Mouse (Mus musculus) hindbrain, postnatal 0 days (tissue): ENCODE measurements around the gene Adamtsl1. TPM values are rescaled to one million over a fixed set of nuclear protein-coding genes. Genes with fewer than 3 reads are reported as not detected.

Experiments
- ATAC-seq: fragments of 200-750 bp; cut with Nextera tagmentation; 2 replicates; pipeline ENCODE4 v1.8.0; 2017; ENCODE audit warnings: mild to moderate bottlenecking, moderate TSS enrichment, moderate library complexity
- DNase-seq: peaks from one replicate; pipeline ENCODE4 v3.0.0-alpha.2; 2015; ENCODE audit warnings: low spot score
- H3K27ac ChIP-seq: fragments of 300-500 bp; sonication (generic); 2 replicates; pipeline ENCODE4 v1.5.1; 2014; ENCODE audit warnings: mild to moderate bottlenecking
- H3K27me3 ChIP-seq: fragments of 300-500 bp; sonication (generic); 2 replicates; pipeline ENCODE4 v1.6.1; 2014; ENCODE audit warnings: low read length, mixed read lengths; ENCODE audit not compliant: insufficient read depth
- H3K36me3 ChIP-seq: fragments of 300-500 bp; sonication (generic); 2 replicates; pipeline ENCODE4 v1.6.1; 2014; ENCODE audit warnings: low read length, mixed read lengths; ENCODE audit not compliant: insufficient read depth
- H3K4me1 ChIP-seq: fragments of 300-500 bp; sonication (generic); 2 replicates; pipeline ENCODE4 v1.6.1; 2014; ENCODE audit warnings: antibody characterized with exemption, low read length, mixed read lengths; ENCODE audit not compliant: insufficient read depth
- H3K4me2 ChIP-seq: fragments of 300-500 bp; sonication (generic); 2 replicates; pipeline ENCODE4 v1.6.1; 2014; ENCODE audit warnings: low read depth, mild to moderate bottlenecking, low read length, moderate library complexity, mixed read lengths
- H3K4me3 ChIP-seq: fragments of 300-500 bp; sonication (generic); 2 replicates; pipeline ENCODE4 v1.5.1; 2014; ENCODE audit warnings: low read length
- H3K9ac ChIP-seq: fragments of 300-500 bp; sonication (generic); replicated peaks from 2 replicates; pipeline ENCODE4 v1.6.1; 2014; ENCODE audit warnings: mild to moderate bottlenecking, low read length, moderate library complexity, mixed read lengths
- H3K9me3 ChIP-seq: fragments of 300-500 bp; sonication (generic); 2 replicates; pipeline ENCODE4 v1.6.1; 2016; ENCODE audit warnings: low read length, mixed read lengths
- CTCF ChIP-seq: IDR thresholded peaks from 2 replicates; pipeline ENCODE4 v1.5.1; 2016; ENCODE audit warnings: antibody characterized with exemption, control low read depth, low read depth
- WGBS: fragments of 180-500 bp; shearing (Covaris S2); extraction: QIAGEN DNeasy Blood & Tissue Kit; methylation state at CpG from one replicate; pipeline ENCODE4 v1.1.7; 2014; 5-methylcytosine and 5-hydroxymethylcytosine counted together
- polyA plus RNA-seq: library from polyadenylated mRNA; unstranded; fragments of >200 nt; fragmentation: Nextera tagmentation; extraction: Ambion mirVana; gene quantifications from 2 replicates; pipeline ENCODE4 v1.2.1, GENCODE M21; 2015
- total RNA-seq: library from RNA; depleted of rRNA; stranded (reverse); fragments of >200 nt; gene quantifications from 2 replicates; pipeline ENCODE4 v1.2.3, GENCODE M21; 2014

The Adamtsl1 gene
- total and polyA plus RNA-seq, 2 experiments from 2014 or later: 8.0 to 13.4 TPM

DNA sequence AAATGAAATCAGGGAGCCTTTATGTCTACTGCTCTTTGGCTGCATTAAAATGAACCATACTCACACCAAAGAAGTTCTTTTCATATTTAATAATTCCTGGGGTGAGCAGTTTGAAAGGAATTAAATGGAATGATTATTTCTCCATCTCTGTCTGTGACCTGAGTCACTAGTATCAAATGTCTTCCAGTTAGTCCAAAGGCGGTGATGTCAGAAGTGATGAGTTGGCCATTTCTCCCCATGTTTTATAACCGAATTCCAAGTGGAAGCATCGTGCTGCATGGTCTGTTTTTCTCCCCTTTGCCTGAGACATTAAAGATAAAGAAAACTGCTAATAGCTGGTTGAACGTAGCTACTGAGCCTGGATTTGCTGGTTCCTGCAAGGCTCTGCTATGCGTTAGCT is 657.5 kb downstream of the Adamtsl1 start:
- no peak for TF ChIP-seq CTCF
- no peak for ATAC-seq
- 77% methylated on average over 5 of the region's 5 CpGs for WGBS
- Histone ChIP-seq H3K4me3 (no peak overlapping the region), H3K9ac (no peak overlapping the region), H3K27ac (no peak overlapping the region), H3K9me3 (no peaks in the 10 kb centered on the region), H3K4me1 (no peaks in the 10 kb centered on the region), H3K4me2 (no peak overlapping the region), H3K36me3 (no peaks in the 10 kb centered on the region), H3K27me3 (no peaks in the 10 kb centered on the region)
- DNase-seq: no peak

DNA sequence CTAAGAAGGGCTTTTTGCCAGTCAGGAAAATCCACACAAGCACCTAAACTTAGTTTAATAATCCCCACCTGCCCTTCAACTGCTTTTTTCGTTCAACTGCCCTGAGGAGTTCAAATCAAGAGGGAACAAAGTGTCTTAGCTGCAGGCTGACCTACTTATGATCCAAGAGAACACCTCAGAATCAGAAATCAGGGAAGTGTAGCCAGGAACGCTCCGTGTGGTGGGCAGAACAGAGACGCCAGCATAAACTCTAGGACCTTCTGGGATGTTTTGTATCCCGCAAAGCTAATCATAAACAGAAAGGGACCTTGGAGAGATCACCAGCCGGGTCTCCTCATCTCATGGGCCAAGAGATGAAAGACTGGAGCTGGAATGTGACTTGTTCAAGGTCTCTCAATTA is 663.5 kb downstream of the Adamtsl1 start:
- TF ChIP-seq CTCF: no peak
- Histone ChIP-seq H3K36me3 (no peaks in the 10 kb centered on the region), H3K4me2 (no peak overlapping the region), H3K9me3 (no peaks in the 10 kb centered on the region), H3K4me3 (no peak overlapping the region), H3K27ac (no peak overlapping the region), H3K9ac (no peak overlapping the region), H3K27me3 (no peaks in the 10 kb centered on the region), H3K4me1 (no peaks in the 10 kb centered on the region)
- 87% methylated on average over 6 of the region's 6 CpGs for WGBS
- ATAC-seq (no peak), DNase-seq (no peak)

DNA sequence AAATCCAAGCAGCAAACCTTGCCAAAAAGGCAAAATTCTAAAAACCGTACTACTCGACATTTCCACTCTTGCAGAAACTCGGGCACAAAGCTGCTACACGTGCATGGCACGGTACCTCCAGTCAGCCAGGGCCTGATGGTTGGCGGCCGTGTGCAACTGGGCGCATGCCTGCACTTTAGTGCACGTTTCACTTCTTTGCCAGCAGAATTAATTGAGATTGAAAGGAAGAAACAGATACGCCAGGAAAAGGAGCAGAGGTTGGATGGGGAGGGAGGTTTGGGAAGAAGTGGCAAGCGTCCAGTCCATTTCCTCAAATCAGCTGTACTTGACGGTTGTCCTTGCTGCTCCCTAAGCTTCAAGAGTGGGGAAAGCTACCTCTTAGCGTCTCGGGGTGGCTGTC is 664.1 kb downstream of the Adamtsl1 start:
- Histone ChIP-seq H3K27me3 (no peaks in the 10 kb centered on the region), H3K9ac (no peak overlapping the region), H3K4me2 (no peak overlapping the region), H3K9me3 (no peaks in the 10 kb centered on the region), H3K27ac (no peak overlapping the region), H3K4me3 (no peak overlapping the region), H3K36me3 (no peaks in the 10 kb centered on the region), H3K4me1 (no peaks in the 10 kb centered on the region)
- no peak for DNase-seq
- no peak for TF ChIP-seq CTCF
- ATAC-seq: no peak
- 70% methylated on average over 14 of the region's 14 CpGs for whole genome bisulfite sequencing

DNA sequence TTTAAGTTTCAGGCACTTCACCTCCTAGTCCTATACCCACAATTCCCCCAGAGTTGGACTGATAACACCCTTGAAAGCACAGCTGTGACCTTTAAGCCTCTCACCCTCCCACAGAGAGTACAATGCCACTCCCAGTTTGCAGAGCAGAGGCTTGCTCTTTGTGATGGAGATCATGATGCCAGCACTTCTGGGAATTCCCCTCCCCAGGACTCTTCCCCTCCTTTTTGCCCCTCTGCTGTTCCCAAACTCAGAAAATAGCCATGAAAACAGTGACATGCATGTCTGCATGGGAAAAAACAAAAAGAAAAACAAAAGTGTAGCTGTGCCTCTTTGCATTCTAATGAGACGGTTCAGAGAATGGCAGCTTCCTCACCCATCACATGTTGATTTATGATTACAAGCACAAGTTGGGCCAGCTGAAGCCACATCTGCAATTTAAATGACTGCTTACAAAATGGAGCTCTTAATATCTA is 669.8 kb downstream of the Adamtsl1 start:
- H3K36me3 ChIP-seq: no peaks in the 10 kb centered on the region
- H3K4me2 ChIP-seq: no peak overlapping the region
- H3K27me3 ChIP-seq: no peaks in the 10 kb centered on the region
- no peaks in the 10 kb centered on the region for H3K9me3 ChIP-seq
- no peak for DNase-seq
- TF ChIP-seq CTCF: no peak
- H3K4me1 ChIP-seq: no peaks in the 10 kb centered on the region
- H3K9ac ChIP-seq: no peak overlapping the region
- no peak for ATAC-seq
- no peak overlapping the region for H3K4me3 ChIP-seq
- H3K27ac ChIP-seq: no peak overlapping the region
- WGBS: 18% methylated on average over 1 of the region's 1 CpGs

DNA sequence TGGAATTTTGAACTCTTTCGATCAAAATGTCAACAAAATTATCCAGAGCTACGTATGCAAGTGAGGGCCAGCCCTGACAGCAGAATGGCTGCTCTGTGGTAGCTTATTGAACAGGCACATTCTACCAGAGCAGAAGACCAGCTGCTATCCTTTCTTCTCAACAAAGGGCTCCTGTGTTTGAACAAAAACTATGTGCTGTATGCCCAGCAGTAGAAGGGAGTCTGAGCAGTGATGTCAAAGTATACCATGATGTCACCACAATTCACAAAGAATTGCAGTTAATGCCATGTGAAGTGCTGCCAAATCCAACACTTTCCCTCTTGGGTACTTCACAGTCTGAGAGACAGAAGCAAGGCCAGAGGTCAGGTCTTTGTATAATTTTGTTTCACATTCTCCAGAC is 675.9 kb downstream of the Adamtsl1 start:
- H3K27ac ChIP-seq: no peak overlapping the region
- no peaks in the 10 kb centered on the region for H3K4me1 ChIP-seq
- no peak overlapping the region for H3K9ac ChIP-seq
- H3K9me3 ChIP-seq: no peaks in the 10 kb centered on the region
- no peaks in the 10 kb centered on the region for H3K36me3 ChIP-seq
- no peaks in the 10 kb centered on the region for H3K27me3 ChIP-seq
- H3K4me3 ChIP-seq: no peak overlapping the region
- 46% methylated on average over 2 of the region's 2 CpGs for WGBS
- DNase-seq (peak; percentile 23), ATAC-seq (peak; percentile 83)
- no peak overlapping the region for H3K4me2 ChIP-seq
- no peak for TF ChIP-seq CTCF

DNA sequence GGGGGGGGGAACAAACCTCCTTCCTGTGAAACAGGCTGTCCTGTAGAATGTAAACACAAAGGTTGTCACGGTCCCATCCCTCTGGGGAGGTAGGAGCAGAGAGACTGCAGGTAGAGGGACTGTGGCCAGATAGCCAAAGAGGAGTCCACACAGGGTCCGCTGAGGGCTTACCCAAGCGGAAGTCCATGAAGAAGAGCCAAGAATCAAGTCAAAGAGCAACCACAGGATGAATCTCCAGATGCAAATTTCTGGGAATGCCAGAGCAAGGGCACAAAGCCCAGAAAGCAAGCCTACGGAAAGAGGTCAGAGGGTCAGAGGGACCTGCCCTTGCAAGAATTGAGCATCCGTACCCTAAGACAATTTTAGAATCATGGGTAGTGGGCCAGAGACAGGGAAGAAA is 677.2 kb downstream of the Adamtsl1 start:
- no peak for DNase-seq
- 69% methylated on average over 5 of the region's 5 CpGs for WGBS
- no peak overlapping the region for H3K9ac ChIP-seq
- no peaks in the 10 kb centered on the region for H3K27me3 ChIP-seq
- H3K4me3 ChIP-seq: no peak overlapping the region
- no peak for TF ChIP-seq CTCF
- no peaks in the 10 kb centered on the region for H3K9me3 ChIP-seq
- H3K4me2 ChIP-seq: no peak overlapping the region
- H3K36me3 ChIP-seq: no peaks in the 10 kb centered on the region
- H3K27ac ChIP-seq: no peak overlapping the region
- no peaks in the 10 kb centered on the region for H3K4me1 ChIP-seq
- no peak for ATAC-seq

DNA sequence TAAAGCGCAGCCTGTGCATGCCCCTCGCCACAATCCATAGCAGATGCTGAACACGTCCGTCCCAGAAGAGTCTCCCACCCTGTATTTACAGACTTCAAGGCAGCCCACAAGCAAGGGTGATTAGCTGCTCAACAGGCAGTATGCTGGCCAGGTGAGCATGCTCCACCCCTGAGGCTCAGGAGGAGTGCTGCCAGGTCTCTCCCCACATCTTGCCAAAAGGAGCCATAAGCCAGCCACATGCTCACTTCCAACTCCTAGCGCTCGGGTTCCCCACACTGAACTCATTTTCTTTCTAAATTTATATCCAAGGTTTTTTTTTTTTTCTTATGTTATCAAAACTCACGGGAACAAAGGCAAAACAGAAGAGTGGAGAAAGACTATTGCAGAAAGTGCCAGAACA is 687.8 kb downstream of the Adamtsl1 start:
- WGBS: 78% methylated on average over 7 of the region's 7 CpGs
- no peak for DNase-seq

More for the DNA sequence above, 687.8 kb downstream of the Adamtsl1 start:
- Histone ChIP-seq H3K4me2 (no peak overlapping the region), H3K4me3 (no peak overlapping the region), H3K27ac (no peak overlapping the region), H3K9ac (no peak overlapping the region), H3K9me3 (no peaks in the 10 kb centered on the region), H3K27me3 (no peaks in the 10 kb centered on the region), H3K4me1 (no peaks in the 10 kb centered on the region), H3K36me3 (no peaks in the 10 kb centered on the region)
- no peak for ATAC-seq
- TF ChIP-seq CTCF: no peak
